Mouse (Mus musculus): ENCODE measurements around the gene Eml1.

The Eml1 gene

DNA sequence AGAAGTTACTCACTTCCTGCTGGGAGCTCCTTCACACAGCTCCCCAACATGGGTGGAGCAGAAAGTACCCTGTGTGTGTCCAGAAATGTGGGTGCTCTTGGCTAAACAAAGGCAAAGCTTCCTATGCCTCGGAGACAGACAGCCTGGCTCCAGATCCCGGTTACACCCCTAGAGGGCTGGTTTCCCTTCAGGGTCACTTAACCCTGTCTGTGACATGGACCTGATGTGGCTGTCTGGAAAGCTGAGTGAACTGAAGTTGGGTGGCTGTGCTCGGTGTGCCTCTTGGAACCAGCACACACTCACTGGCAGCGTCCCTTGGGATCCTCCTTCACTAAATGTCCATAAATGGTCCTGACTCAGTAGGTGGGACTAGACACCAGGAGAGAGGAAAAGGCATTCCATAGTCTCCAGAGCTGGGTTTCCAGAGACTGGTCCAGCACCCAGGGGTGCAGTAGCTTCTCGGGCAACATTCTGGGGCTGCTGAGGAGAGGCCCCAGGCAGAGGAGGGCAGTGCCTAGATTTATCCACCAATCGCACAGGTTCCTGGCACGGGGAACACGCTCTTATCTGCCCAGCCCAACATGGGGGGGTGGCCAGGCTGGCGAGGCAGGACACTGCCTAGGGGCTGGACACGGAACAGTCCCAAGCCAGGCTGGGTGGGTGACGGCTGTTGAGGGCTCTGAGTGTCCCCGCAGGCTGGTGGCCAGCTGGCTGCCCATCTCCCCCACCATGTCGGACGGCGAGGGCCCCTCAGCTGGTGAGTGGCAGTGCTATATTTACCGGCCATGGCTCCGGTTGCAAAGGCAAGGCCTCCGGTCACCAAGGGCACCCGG lies at the start of gene Eml1:
TSS of gene Eml1 (plus strand) at position 362 of the 833 bp plus-strand sequence.
- no peak for DNase-seq (ENCODE audit: low spot score in 2 of 2)

DNA sequence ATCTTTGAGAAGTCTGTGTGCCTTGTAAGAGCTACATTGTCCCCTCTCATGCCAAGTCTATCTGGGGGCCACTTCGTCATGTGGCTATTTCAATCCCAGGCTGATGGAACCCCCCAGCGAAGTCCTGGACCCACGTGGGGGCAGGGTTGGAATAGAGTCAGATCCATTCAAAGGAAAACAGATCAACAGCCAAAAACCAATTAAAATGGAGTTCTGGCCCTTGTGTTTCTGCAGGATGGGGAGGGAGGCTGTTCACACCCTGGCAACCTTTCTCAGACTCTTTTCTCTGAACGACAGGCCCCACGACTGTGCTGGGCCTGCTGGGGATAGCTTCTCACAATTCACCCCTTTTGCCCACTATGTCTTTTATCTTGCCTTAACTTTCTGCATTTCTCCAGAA lies 44.4 kb upstream of the Eml1 start:
- no peak for DNase-seq (ENCODE audit: low spot score in 2 of 2)

- DNase-seq (ENCODE audit: low spot score in 2 of 2): peak in 1 of 2 experiments; percentile 83
Measured at GRCm38 (mm10) chr12:108327889-108328491, 42.8 kb upstream of the Eml1 start.

GRCm38 (mm10) chr12:108333056-108333455 lies 37.7 kb upstream of the Eml1 start:
- DNase-seq (ENCODE audit: low spot score in 2 of 2): peak in 1 of 2 experiments; percentile 85

DNA sequence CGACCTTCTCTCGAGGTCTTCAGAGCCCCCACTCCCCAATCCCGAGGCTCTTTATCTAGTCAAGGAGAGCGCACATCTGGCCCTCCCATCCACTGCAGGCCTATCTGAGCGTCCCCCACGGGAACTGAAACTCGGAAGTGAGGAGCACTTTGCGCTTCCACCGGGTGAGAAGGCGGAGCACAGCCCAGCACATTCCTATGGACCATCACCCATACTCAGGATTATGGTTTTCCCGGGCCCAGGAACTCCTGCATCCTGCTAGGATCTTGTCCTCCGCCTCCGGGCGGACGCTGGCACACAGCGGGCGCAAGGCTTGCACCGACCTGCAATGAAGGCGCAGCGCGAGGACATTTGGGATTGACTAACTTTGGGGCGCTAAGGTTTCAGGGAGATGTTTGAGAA lies 37.3 kb upstream of the Eml1 start:
- DNase-seq (ENCODE audit: low spot score in 2 of 2): no peak

- peak; percentile 99 to 100 for DNase-seq (ENCODE audit: low spot score in 2 of 2)
Measured at GRCm38 (mm10) chr12:108333895-108334445, 36.8 kb upstream of the Eml1 start, which contains the start of gene Cyp46a1. Gene Cyp46a1, plus strand, starts transcription at chr12:108334381.

- DNase-seq (ENCODE audit: low spot score in 2 of 2): peak in 1 of 2 experiments; percentile 41
Measured at GRCm38 (mm10) chr12:108334529-108334928, 36.2 kb upstream of the Eml1 start.

GRCm38 (mm10) chr12:108338572-108339190 lies 32.1 kb upstream of the Eml1 start:
- DNase-seq (ENCODE audit: low spot score in 2 of 2): peak in 1 of 2 experiments; percentile 36

DNA sequence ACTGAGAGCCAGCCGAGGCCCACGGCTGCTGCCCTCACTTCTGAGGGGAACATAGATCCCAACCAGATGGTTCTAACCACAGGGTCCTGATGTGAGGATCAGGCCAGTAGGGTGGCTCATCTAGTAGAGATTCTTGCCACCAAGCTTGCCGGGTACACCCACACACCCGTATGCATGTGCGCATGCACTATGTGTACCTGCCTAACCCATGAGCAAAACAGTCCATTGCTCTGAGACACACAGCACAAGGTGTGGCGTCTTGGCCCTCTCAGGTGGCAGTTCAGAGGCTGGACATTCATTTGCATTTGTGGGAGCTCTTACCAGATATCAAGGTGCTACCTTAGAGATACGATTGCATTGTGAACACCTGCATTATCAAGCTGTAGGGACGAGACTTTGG lies 22.6 kb upstream of the Eml1 start:
- no peak for DNase-seq (ENCODE audit: low spot score in 2 of 2)

DNA sequence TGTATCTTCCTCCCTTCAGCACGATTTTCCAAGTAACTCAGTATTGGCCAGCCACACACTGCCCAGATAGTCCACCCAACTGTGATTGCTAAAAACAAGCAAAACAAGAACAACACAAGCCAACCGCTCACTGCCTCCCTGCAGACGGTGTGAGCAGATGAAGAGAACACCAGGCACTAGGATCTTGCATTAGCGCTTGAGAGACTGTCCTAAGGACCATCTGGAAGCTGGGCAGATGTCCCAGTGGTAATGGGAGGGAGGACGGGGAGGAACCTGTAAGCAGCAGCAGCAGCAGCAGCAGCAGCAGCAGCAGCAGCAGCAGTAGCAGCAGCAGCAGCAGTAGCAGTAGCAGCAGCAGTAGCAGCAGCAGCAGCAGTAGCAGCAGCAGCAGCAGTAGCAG lies 21.7 kb upstream of the Eml1 start:
- no peak for DNase-seq (ENCODE audit: low spot score in 2 of 2)

GRCm38 (mm10) chr12:108350931-108351330 lies 19.8 kb upstream of the Eml1 start:
- DNase-seq (ENCODE audit: low spot score in 2 of 2): no peak

DNA sequence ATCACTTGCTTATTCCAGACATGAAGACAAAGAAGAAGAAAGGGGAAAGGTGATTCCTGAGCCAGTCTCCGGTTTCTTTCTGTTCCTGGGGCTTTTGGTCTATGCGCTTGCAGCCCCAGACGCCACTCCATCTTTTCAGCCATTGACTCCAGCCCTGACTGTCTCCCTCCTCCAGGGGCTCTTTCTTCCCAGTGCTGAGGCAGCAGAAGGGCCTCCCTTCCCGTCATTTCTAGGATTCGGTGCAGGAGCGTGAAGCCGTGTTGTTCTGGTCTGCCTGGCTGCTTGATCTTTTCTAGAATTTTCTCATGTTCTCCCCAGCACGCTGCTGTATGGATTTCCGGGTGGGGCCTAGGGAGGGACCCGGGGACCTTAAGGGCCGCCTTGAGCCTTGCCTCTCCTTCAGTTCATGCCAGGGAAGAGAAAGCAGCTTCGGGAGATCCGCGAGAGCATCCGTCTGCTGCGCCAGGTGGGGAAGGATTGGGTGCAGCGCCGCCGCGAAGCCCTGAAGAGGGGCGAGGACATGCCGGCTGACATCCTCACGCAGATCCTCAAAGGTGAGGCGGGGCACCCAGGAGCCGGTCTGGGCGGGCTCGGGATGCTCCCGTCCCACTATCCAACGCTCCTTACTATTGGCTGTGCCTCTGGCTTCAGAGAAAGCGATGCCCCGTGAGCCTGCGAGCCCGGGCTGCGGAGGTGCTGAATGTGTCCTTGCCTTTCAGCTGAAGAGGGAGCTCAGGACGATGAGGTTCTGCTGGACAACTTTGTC lies 18.2 kb upstream of the Eml1 start:
- no peak for DNase-seq (ENCODE audit: low spot score in 2 of 2)

DNA sequence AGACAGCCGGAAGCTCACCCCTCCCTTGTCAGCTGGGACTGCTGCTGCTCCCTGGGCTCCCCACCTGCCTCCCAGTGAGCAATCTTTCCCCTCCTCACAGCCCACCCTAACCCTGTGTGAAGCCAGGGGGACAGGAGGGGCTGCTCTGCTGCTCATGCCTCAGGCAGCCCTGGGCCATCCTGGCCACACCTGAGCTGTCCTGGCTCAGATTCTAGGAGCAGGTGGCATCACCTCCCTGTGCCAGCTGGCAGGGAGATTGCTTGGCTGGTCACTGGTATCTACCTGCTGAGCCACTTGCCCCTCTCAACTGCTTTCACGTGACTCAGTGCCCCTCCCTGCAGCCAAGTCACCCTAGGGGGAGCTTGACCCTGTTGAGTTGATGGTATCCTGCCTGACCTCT lies 16.5 kb upstream of the Eml1 start:
- DNase-seq (ENCODE audit: low spot score in 2 of 2): no peak

DNA sequence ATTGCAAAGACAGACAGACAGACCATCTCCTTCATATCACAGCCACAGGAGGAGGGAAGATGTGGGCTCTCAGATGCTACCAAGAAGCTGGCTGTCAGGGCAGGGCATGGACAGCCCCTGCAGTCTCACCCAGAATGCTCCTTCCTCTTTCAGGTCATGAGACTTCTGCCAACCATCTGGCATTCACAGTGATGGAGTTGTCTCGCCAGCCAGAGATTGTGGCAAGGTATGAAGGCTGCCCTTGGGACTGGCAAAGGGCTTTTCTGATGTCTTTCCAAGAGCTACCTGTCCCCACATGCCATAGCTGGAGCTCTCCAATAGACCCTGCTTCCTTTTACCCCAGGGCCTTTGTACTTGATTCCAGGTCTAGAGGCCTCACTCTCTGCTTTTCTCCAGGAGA lies 15.5 kb upstream of the Eml1 start:
- no peak for DNase-seq (ENCODE audit: low spot score in 2 of 2)

DNA sequence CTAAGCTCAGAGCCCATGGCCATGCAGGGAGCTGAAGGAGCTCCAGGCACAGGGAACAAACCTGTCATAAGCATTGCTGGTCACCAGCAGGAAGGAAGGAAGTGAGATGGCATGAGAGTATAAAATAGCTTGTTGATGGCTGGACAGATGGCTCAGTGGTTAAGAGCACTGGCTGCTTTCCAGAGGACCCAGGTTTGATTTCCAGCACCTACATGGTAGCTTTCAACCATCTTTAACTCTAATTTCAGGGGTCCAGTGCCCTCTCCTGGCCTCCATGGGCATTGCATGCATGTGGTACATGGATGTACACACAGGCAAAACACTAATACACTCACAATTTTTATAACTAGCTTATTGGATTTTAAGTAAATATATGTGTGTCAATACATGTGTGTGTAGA lies 14.8 kb upstream of the Eml1 start:
- DNase-seq (ENCODE audit: low spot score in 2 of 2): no peak

- peak in 1 of 2 experiments; percentile 91 for DNase-seq (ENCODE audit: low spot score in 2 of 2)
Measured at GRCm38 (mm10) chr12:108363796-108364195, 7.0 kb upstream of the Eml1 start.

- DNase-seq (ENCODE audit: low spot score in 2 of 2): no peak
Measured at GRCm38 (mm10) chr12:108365340-108365739, 5.4 kb upstream of the Eml1 start.

DNA sequence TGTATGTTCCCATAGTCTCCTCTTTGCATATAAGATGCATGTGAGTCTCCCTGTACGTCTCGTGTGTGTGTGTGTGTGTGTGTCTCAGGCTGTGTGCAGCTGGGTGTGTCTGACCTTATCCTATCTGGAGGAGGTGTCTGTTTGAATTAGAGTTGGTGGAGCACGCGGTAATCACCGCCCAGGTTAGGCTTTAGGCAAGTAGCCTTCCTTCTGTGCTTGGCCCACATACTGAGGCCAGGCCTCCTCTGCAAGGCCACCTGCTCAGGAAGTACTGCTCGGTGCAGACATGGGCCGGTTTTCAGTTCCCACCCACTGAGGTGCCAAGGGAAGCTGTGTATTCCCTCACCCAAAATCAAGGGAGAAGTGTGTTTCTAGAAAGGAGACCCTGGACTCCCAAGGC lies 4.9 kb upstream of the Eml1 start:
- DNase-seq (ENCODE audit: low spot score in 2 of 2): no peak

- no peak for DNase-seq (ENCODE audit: low spot score in 2 of 2)
Measured at GRCm38 (mm10) chr12:108367909-108368308, 2.8 kb upstream of the Eml1 start.

- no peak for DNase-seq (ENCODE audit: low spot score in 2 of 2)
Measured at GRCm38 (mm10) chr12:108368921-108369320, 1.8 kb upstream of the Eml1 start.

DNA sequence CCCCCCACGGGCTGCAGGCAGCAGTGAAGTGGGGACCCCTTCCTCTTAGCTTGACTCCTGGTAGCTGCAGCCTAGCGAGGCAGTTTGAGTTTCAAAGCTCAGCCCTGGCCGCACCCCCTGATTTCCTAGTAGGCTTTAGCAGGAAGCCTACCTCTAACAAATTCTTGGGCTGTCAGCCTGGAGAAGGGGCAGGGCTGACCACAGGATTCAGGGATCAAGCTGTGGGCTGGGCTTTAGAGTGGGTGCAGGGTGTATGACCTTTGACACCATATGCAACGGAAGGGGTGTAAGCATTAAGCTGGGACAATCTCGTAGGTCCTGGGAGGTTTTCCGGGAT lies 640 bp downstream of the Eml1 start:
- DNase-seq (ENCODE audit: low spot score in 2 of 2): no peak

- no peak for DNase-seq (ENCODE audit: low spot score in 2 of 2)
Measured at GRCm38 (mm10) chr12:108372241-108372640, 1.5 kb downstream of the Eml1 start.
